Mouse (Mus musculus): ENCODE data around the gene Tmigd3.

DNA sequence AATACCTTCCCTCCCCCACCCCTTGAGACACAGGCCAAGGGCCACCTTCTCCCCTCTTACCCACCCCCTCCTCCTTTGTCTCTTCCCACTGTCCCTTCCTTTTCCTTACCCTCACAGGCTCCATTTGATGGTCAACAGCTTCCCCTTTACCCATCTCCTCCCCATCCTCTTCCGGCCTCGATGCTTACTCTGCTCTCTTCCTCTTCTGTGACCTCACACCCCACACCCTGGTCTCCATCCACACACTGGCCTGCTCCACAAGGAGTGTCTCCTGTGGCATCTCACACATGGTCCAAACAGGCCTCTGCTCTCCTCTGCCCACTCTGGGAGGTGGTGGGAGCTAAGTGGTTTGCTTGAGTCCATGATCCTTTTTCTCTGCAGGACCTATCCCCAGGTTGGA lies 7.2 kb downstream of the Tmigd3 start:
- no peak for TF ChIP-seq CTCF (IDR thresholded peaks at IDR 0.05; ENCODE audit: low read depth)
- TF ChIP-seq EP300 (IDR thresholded peaks at IDR 0.05; ENCODE audit: low read depth), result no peak

Data from liver, postnatal 0 days (tissue).